Mouse (Mus musculus) ES-Bruce4 (cell line): Measurements from ENCODE around the gene Rbpjl.
A peak's percentile ranks its signal among the peaks of the same experiment; 100 is the strongest.

ENCODE experiments used
- CTCF ChIP-seq: IDR thresholded peaks from one replicate; pipeline ENCODE4 v1.8.1; 2011; ENCODE audit warnings: low read depth, low read length
- EP300 ChIP-seq: IDR thresholded peaks from 2 replicates; pipeline ENCODE4 v1.6.1; 2011; ENCODE audit warnings: low read depth, low read length; ENCODE audit not compliant: insufficient read depth

GRCm38 (mm10) chr2:164443051-164443437 lies 40.1 kb downstream of the Rbpjl start:
- TF ChIP-seq CTCF (no peak), EP300 (peak; percentile 86)
